Mouse (Mus musculus): ENCODE data around the gene Krt20. TPM values are rescaled to one million over a fixed set of nuclear protein-coding genes. Genes with fewer than 3 reads are reported as not detected.

The Krt20 gene
- polyA plus RNA-seq, 1 experiment, result 2.2 TPM

GRCm38 (mm10) chr11:99396034-99396433 lies 41.9 kb downstream of the Krt20 start:
- Histone ChIP-seq H3K27ac (ENCODE audit: insufficient read depth, low read length) (no peak overlapping the region), H3K9me3 (replicated peaks; ENCODE audit: control insufficient read depth, insufficient read depth, low read length, poor library complexity, severe bottlenecking) (no peaks in the 10 kb centered on the region), H3K36me3 (ENCODE audit: control insufficient read depth, insufficient read depth, low read length, poor library complexity, severe bottlenecking) (no peaks in the 10 kb centered on the region)

GRCm38 (mm10) chr11:99392492-99392891 lies 45.5 kb downstream of the Krt20 start:
- Histone ChIP-seq H3K27me3 (ENCODE audit: control insufficient read depth, insufficient read depth, low read length, poor library complexity, severe bottlenecking) (no peaks in the 10 kb centered on the region), H3K27ac (ENCODE audit: insufficient read depth, low read length) (no peak overlapping the region), H3K4me3 (ENCODE audit: low read depth, low read length) (no peak overlapping the region), H3K4me1 (ENCODE audit: control insufficient read depth, insufficient read depth, low read length) (no peaks in the 10 kb centered on the region), H3K9ac (ENCODE audit: low read depth, poor library complexity, severe bottlenecking) (no peak overlapping the region), H3K9me3 (replicated peaks; ENCODE audit: control insufficient read depth, insufficient read depth, low read length, poor library complexity, severe bottlenecking) (no peaks in the 10 kb centered on the region), H3K36me3 (ENCODE audit: control insufficient read depth, insufficient read depth, low read length, poor library complexity, severe bottlenecking) (no peaks in the 10 kb centered on the region)
- TF ChIP-seq EP300 (IDR thresholded peaks at IDR 0.05; ENCODE audit: insufficient read depth, low read depth, low read length) (no peak), CTCF (IDR thresholded peaks at IDR 0.05; ENCODE audit: low read depth, low read length) (no peak), POLR2A (IDR thresholded peaks at IDR 0.05; ENCODE audit: insufficient read depth, low read length) (no peak)

More at GRCm38 (mm10) chr11:99396034-99396433, 41.9 kb downstream of the Krt20 start:
- no peak for TF ChIP-seq CTCF (IDR thresholded peaks at IDR 0.05; ENCODE audit: low read depth, low read length)
- TF ChIP-seq POLR2A (IDR thresholded peaks at IDR 0.05; ENCODE audit: insufficient read depth, low read length), result no peak
- TF ChIP-seq EP300 (IDR thresholded peaks at IDR 0.05; ENCODE audit: insufficient read depth, low read depth, low read length), result no peak
- H3K4me1 ChIP-seq (ENCODE audit: control insufficient read depth, insufficient read depth, low read length), result no peaks in the 10 kb centered on the region
- no peak overlapping the region for H3K9ac ChIP-seq (ENCODE audit: low read depth, poor library complexity, severe bottlenecking)
- no peak overlapping the region for H3K4me3 ChIP-seq (ENCODE audit: low read depth, low read length)
- no peaks in the 10 kb centered on the region for H3K27me3 ChIP-seq (ENCODE audit: control insufficient read depth, insufficient read depth, low read length, poor library complexity, severe bottlenecking)

- H3K9me3 ChIP-seq (replicated peaks; ENCODE audit: control insufficient read depth, insufficient read depth, low read length, poor library complexity, severe bottlenecking), result no peaks in the 10 kb centered on the region
- H3K36me3 ChIP-seq (ENCODE audit: control insufficient read depth, insufficient read depth, low read length, poor library complexity, severe bottlenecking), result no peaks in the 10 kb centered on the region
- no peak overlapping the region for H3K9ac ChIP-seq (ENCODE audit: low read depth, poor library complexity, severe bottlenecking)
- H3K27ac ChIP-seq (ENCODE audit: insufficient read depth, low read length), result no peak overlapping the region
- H3K4me1 ChIP-seq (ENCODE audit: control insufficient read depth, insufficient read depth, low read length), result no peaks in the 10 kb centered on the region
- H3K4me3 ChIP-seq (ENCODE audit: low read depth, low read length), result no peak overlapping the region
- H3K27me3 ChIP-seq (ENCODE audit: control insufficient read depth, insufficient read depth, low read length, poor library complexity, severe bottlenecking), result no peaks in the 10 kb centered on the region
- no peak for TF ChIP-seq POLR2A (IDR thresholded peaks at IDR 0.05; ENCODE audit: insufficient read depth, low read length)
- no peak for TF ChIP-seq CTCF (IDR thresholded peaks at IDR 0.05; ENCODE audit: low read depth, low read length)
- TF ChIP-seq EP300 (IDR thresholded peaks at IDR 0.05; ENCODE audit: insufficient read depth, low read depth, low read length), result no peak
These were observed 46.6 kb downstream of the Krt20 start for GRCm38 (mm10) chr11:99391375-99391774.

DNA sequence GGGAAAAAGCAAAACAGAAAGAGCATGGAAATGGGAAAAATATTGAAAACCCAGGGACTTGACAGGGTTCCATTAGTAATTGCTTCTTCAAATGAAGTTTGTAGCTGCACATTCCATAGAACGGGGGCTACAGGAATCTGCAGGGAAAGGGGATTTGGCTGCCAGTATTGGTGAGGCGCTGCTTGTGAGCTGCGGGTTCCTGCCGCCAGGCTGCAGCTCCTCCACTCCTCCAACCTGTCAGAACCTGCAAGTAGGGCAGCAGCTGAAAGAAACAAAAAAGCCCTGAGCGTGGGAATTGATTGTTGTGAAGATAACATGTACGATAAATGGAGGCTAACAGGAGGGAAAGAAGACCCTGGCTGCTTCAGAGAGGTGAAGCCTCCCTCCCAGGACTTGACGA lies 47.1 kb downstream of the Krt20 start:
- H3K9me3 ChIP-seq (replicated peaks; ENCODE audit: control insufficient read depth, insufficient read depth, low read length, poor library complexity, severe bottlenecking), result no peaks in the 10 kb centered on the region
- H3K27ac ChIP-seq (ENCODE audit: insufficient read depth, low read length), result no peak overlapping the region
- H3K4me3 ChIP-seq (ENCODE audit: low read depth, low read length), result no peak overlapping the region
- no peaks in the 10 kb centered on the region for H3K27me3 ChIP-seq (ENCODE audit: control insufficient read depth, insufficient read depth, low read length, poor library complexity, severe bottlenecking)
- H3K9ac ChIP-seq (ENCODE audit: low read depth, poor library complexity, severe bottlenecking), result no peak overlapping the region
- no peaks in the 10 kb centered on the region for H3K36me3 ChIP-seq (ENCODE audit: control insufficient read depth, insufficient read depth, low read length, poor library complexity, severe bottlenecking)
- H3K4me1 ChIP-seq (ENCODE audit: control insufficient read depth, insufficient read depth, low read length), result no peaks in the 10 kb centered on the region
- TF ChIP-seq EP300 (IDR thresholded peaks at IDR 0.05; ENCODE audit: insufficient read depth, low read depth, low read length), result no peak
- TF ChIP-seq CTCF (IDR thresholded peaks at IDR 0.05; ENCODE audit: low read depth, low read length), result no peak
- TF ChIP-seq POLR2A (IDR thresholded peaks at IDR 0.05; ENCODE audit: insufficient read depth, low read length), result no peak

DNA sequence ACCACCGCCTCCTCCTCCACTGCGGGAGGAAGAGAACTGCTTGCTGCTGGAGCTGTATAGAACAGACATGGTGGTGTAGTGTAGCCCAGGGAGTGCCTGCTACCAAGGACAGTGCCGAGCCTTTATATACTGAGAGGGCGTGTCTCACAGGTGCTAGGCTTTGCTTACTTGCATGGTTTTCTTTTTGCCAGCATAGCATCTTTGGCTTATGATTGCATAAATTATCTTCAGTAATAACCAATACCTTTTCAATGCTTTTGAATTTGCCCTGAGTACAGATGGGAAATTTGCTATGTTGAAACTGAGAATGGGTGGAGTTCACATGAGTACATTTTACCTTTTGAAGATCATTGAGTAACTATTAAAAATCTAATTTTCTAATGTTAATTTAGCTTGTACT lies 48.7 kb downstream of the Krt20 start, which contains the start of gene Krt10:
Krt10 (minus strand) TSS at position 101 of the 400 bp plus-strand sequence.
- H3K9me3 ChIP-seq (replicated peaks; ENCODE audit: control insufficient read depth, insufficient read depth, low read length, poor library complexity, severe bottlenecking), result no peaks in the 10 kb centered on the region
- no peaks in the 10 kb centered on the region for H3K27me3 ChIP-seq (ENCODE audit: control insufficient read depth, insufficient read depth, low read length, poor library complexity, severe bottlenecking)
- H3K4me1 ChIP-seq (ENCODE audit: control insufficient read depth, insufficient read depth, low read length), result no peaks in the 10 kb centered on the region
- H3K36me3 ChIP-seq (ENCODE audit: control insufficient read depth, insufficient read depth, low read length, poor library complexity, severe bottlenecking), result no peaks in the 10 kb centered on the region
- TF ChIP-seq EP300 (IDR thresholded peaks at IDR 0.05; ENCODE audit: insufficient read depth, low read depth, low read length), result no peak
- TF ChIP-seq POLR2A (IDR thresholded peaks at IDR 0.05; ENCODE audit: insufficient read depth, low read length), result no peak
- TF ChIP-seq CTCF (IDR thresholded peaks at IDR 0.05; ENCODE audit: low read depth, low read length), result no peak
- H3K27ac ChIP-seq (ENCODE audit: insufficient read depth, low read length), result no peak within 1 kb of the TSS
- no peak within 1 kb of the TSS for H3K9ac ChIP-seq (ENCODE audit: low read depth, poor library complexity, severe bottlenecking)
- H3K4me3 ChIP-seq (ENCODE audit: low read depth, low read length), result no peak within 1 kb of the TSS

GRCm38 (mm10) chr11:99388661-99389060 lies 49.3 kb downstream of the Krt20 start:
- Histone ChIP-seq H3K27ac (ENCODE audit: insufficient read depth, low read length) (no peak overlapping the region), H3K36me3 (ENCODE audit: control insufficient read depth, insufficient read depth, low read length, poor library complexity, severe bottlenecking) (no peaks in the 10 kb centered on the region), H3K27me3 (ENCODE audit: control insufficient read depth, insufficient read depth, low read length, poor library complexity, severe bottlenecking) (no peaks in the 10 kb centered on the region), H3K4me1 (ENCODE audit: control insufficient read depth, insufficient read depth, low read length) (no peaks in the 10 kb centered on the region), H3K9me3 (replicated peaks; ENCODE audit: control insufficient read depth, insufficient read depth, low read length, poor library complexity, severe bottlenecking) (no peaks in the 10 kb centered on the region), H3K4me3 (ENCODE audit: low read depth, low read length) (no peak overlapping the region), H3K9ac (ENCODE audit: low read depth, poor library complexity, severe bottlenecking) (no peak overlapping the region)
- no peak for TF ChIP-seq EP300 (IDR thresholded peaks at IDR 0.05; ENCODE audit: insufficient read depth, low read depth, low read length)
- TF ChIP-seq CTCF (IDR thresholded peaks at IDR 0.05; ENCODE audit: low read depth, low read length), result no peak
- no peak for TF ChIP-seq POLR2A (IDR thresholded peaks at IDR 0.05; ENCODE audit: insufficient read depth, low read length)

Data from ES-Bruce4 (cell line).